Mouse (Mus musculus): ENCODE measurements at regions not wholly inside any gene's neighbourhood (a gene's known extent, or its start where the extent isn't known, plus 50 kb on each side); places are given as distances from the start of the nearest gene placed in this dataset.

GRCm38 (mm10) chr1:75797793-75798192, 251.7 kb downstream of the Slc4a3 start:
- H3K27ac ChIP-seq = peak overlapping the region; percentile 70; the same call in 1 of the 2 replicates
- peaks cover 25% of the 10 kb centered on the region for H3K27me3 ChIP-seq (ENCODE audit: poor library complexity, severe bottlenecking)
- peaks cover 6% of the 10 kb centered on the region; the same call in 1 of the 2 replicates for H3K9me3 ChIP-seq
- 58% methylated on average over 6 of the region's 6 CpGs for whole genome bisulfite sequencing
- peaks cover 27% of the 10 kb centered on the region for H3K4me1 ChIP-seq
- no peak overlapping the region for H3K4me3 ChIP-seq
- DNase-seq (ENCODE audit: extremely low spot score, low spot score) = no peak
- H3K36me3 ChIP-seq (replicated peaks) = no peaks in the 10 kb centered on the region

- Histone ChIP-seq H3K4me3 (no peak overlapping the region), H3K27ac (peak overlapping the region; percentile 70), H3K9me3 (no peaks in the 10 kb centered on the region), H3K27me3 (ENCODE audit: poor library complexity, severe bottlenecking) (peaks cover 25% of the 10 kb centered on the region), H3K36me3 (replicated peaks) (no peaks in the 10 kb centered on the region), H3K4me1 (peaks cover 35% of the 10 kb centered on the region)
- WGBS = 75% methylated on average over 6 of the region's 6 CpGs
- DNase-seq (ENCODE audit: extremely low spot score, low spot score) = no peak
Measured at GRCm38 (mm10) chr1:75798375-75799099, 252.5 kb downstream of the Slc4a3 start.

- H3K27ac ChIP-seq = peak overlapping the region; percentile 32; the same call in 1 of the 2 replicates
- H3K4me3 ChIP-seq = no peak overlapping the region
- H3K4me1 ChIP-seq = peaks cover 37% of the 10 kb centered on the region
- no peak for DNase-seq (ENCODE audit: extremely low spot score, low spot score)
- WGBS = 17% methylated on average over 2 of the region's 2 CpGs
- H3K9me3 ChIP-seq = no peaks in the 10 kb centered on the region
- no peaks in the 10 kb centered on the region for H3K36me3 ChIP-seq (replicated peaks)
- H3K27me3 ChIP-seq (ENCODE audit: poor library complexity, severe bottlenecking) = peaks cover 8% of the 10 kb centered on the region
Measured at GRCm38 (mm10) chr1:75804473-75804872, 258.4 kb downstream of the Slc4a3 start.

GRCm38 (mm10) chr1:75812471-75812870, 266.4 kb downstream of the Slc4a3 start:
- Histone ChIP-seq H3K4me1 (peaks cover 4% of the 10 kb centered on the region; the same call in 1 of the 2 replicates), H3K4me3 (no peak overlapping the region), H3K27me3 (ENCODE audit: poor library complexity, severe bottlenecking) (no peaks in the 10 kb centered on the region), H3K27ac (no peak overlapping the region), H3K36me3 (replicated peaks) (no peaks in the 10 kb centered on the region), H3K9me3 (no peaks in the 10 kb centered on the region)
- WGBS = 81% methylated on average over 3 of the region's 3 CpGs
- DNase-seq (ENCODE audit: extremely low spot score, low spot score) = no peak

- no peaks in the 10 kb centered on the region for H3K9me3 ChIP-seq
- no peak overlapping the region for H3K27ac ChIP-seq
- no peaks in the 10 kb centered on the region for H3K4me1 ChIP-seq
- H3K4me3 ChIP-seq = no peak overlapping the region
- H3K36me3 ChIP-seq (replicated peaks) = no peaks in the 10 kb centered on the region
- H3K27me3 ChIP-seq (ENCODE audit: poor library complexity, severe bottlenecking) = no peaks in the 10 kb centered on the region
- DNase-seq (ENCODE audit: extremely low spot score, low spot score) = no peak
- WGBS = 81% methylated on average over 5 of the region's 5 CpGs
Measured at GRCm38 (mm10) chr1:75826202-75826601, 280.1 kb downstream of the Slc4a3 start.

- no peaks in the 10 kb centered on the region for H3K36me3 ChIP-seq (replicated peaks)
- H3K9me3 ChIP-seq = no peaks in the 10 kb centered on the region
- no peak overlapping the region for H3K4me3 ChIP-seq
- H3K4me1 ChIP-seq = peaks cover 14% of the 10 kb centered on the region
- H3K27me3 ChIP-seq (ENCODE audit: poor library complexity, severe bottlenecking) = no peaks in the 10 kb centered on the region
- peak overlapping the region; percentile 65; the same call in 1 of the 2 replicates for H3K27ac ChIP-seq
- 59% methylated on average over 12 of the region's 12 CpGs for WGBS
- peak; percentile 29 for DNase-seq (ENCODE audit: extremely low spot score, low spot score)
Measured at GRCm38 (mm10) chr1:75833071-75833830, 287.2 kb downstream of the Slc4a3 start.

GRCm38 (mm10) chr1:75834361-75834760, 288.3 kb downstream of the Slc4a3 start:
- no peaks in the 10 kb centered on the region for H3K9me3 ChIP-seq
- no peak overlapping the region for H3K4me3 ChIP-seq
- H3K27me3 ChIP-seq (ENCODE audit: poor library complexity, severe bottlenecking) = no peaks in the 10 kb centered on the region
- H3K4me1 ChIP-seq = peaks cover 14% of the 10 kb centered on the region
- no peaks in the 10 kb centered on the region for H3K36me3 ChIP-seq (replicated peaks)
- WGBS = 79% methylated on average over 3 of the region's 3 CpGs
- H3K27ac ChIP-seq = no peak overlapping the region
- DNase-seq (ENCODE audit: extremely low spot score, low spot score) = no peak

- H3K36me3 ChIP-seq (replicated peaks) = no peaks in the 10 kb centered on the region
- H3K4me3 ChIP-seq = no peak overlapping the region
- H3K9me3 ChIP-seq = no peaks in the 10 kb centered on the region
- H3K27ac ChIP-seq = no peak overlapping the region
- peaks cover 21% of the 10 kb centered on the region; the same call in 1 of the 2 replicates for H3K27me3 ChIP-seq (ENCODE audit: poor library complexity, severe bottlenecking)
- peaks cover 22% of the 10 kb centered on the region for H3K4me1 ChIP-seq
- 91% methylated on average over 11 of the region's 11 CpGs for WGBS
- DNase-seq (ENCODE audit: extremely low spot score, low spot score) = no peak
Measured at GRCm38 (mm10) chr1:75839551-75840223, 293.6 kb downstream of the Slc4a3 start.

- H3K9me3 ChIP-seq = no peaks in the 10 kb centered on the region
- no peak overlapping the region for H3K27ac ChIP-seq
- WGBS = 52% methylated on average over 4 of the region's 4 CpGs
- H3K4me1 ChIP-seq = peaks cover 28% of the 10 kb centered on the region
- peaks cover 25% of the 10 kb centered on the region; the same call in 1 of the 2 replicates for H3K27me3 ChIP-seq (ENCODE audit: poor library complexity, severe bottlenecking)
- H3K4me3 ChIP-seq = no peak overlapping the region
- no peak for DNase-seq (ENCODE audit: extremely low spot score, low spot score)
- no peaks in the 10 kb centered on the region for H3K36me3 ChIP-seq (replicated peaks)
Measured at GRCm38 (mm10) chr1:75842396-75842795, 296.3 kb downstream of the Slc4a3 start.

GRCm38 (mm10) chr1:75843326-75843725, 297.3 kb downstream of the Slc4a3 start:
- 96% methylated on average over 6 of the region's 6 CpGs for WGBS
- H3K27me3 ChIP-seq (ENCODE audit: poor library complexity, severe bottlenecking) = peaks cover 25% of the 10 kb centered on the region; the same call in 1 of the 2 replicates

GRCm38 (mm10) chr1:75844123-75844522, 298.1 kb downstream of the Slc4a3 start:
- Histone ChIP-seq H3K4me3 (no peak overlapping the region), H3K27ac (peak overlapping the region; percentile 49; the same call in 1 of the 2 replicates), H3K27me3 (ENCODE audit: poor library complexity, severe bottlenecking) (peaks cover 25% of the 10 kb centered on the region; the same call in 1 of the 2 replicates), H3K4me1 (peaks cover 33% of the 10 kb centered on the region), H3K9me3 (no peaks in the 10 kb centered on the region), H3K36me3 (replicated peaks) (no peaks in the 10 kb centered on the region)
- no peak for DNase-seq (ENCODE audit: extremely low spot score, low spot score)
- 80% methylated on average over 10 of the region's 10 CpGs for WGBS

More at GRCm38 (mm10) chr1:75843326-75843725, 297.3 kb downstream of the Slc4a3 start:
- Histone ChIP-seq H3K4me1 (peaks cover 33% of the 10 kb centered on the region), H3K36me3 (replicated peaks) (no peaks in the 10 kb centered on the region), H3K27ac (no peak overlapping the region), H3K9me3 (no peaks in the 10 kb centered on the region), H3K4me3 (no peak overlapping the region)
- no peak for DNase-seq (ENCODE audit: extremely low spot score, low spot score)

GRCm38 (mm10) chr1:75844529-75844928, 298.5 kb downstream of the Slc4a3 start:
- WGBS = 85% methylated on average over 4 of the region's 4 CpGs
- Histone ChIP-seq H3K27ac (peak overlapping the region; percentile 49; the same call in 1 of the 2 replicates), H3K4me1 (peaks cover 33% of the 10 kb centered on the region), H3K4me3 (no peak overlapping the region), H3K9me3 (no peaks in the 10 kb centered on the region), H3K36me3 (replicated peaks) (no peaks in the 10 kb centered on the region), H3K27me3 (ENCODE audit: poor library complexity, severe bottlenecking) (peaks cover 25% of the 10 kb centered on the region; the same call in 1 of the 2 replicates)
- no peak for DNase-seq (ENCODE audit: extremely low spot score, low spot score)

Measured in forebrain, embryonic 10.5 days (tissue).